Mouse (Mus musculus) spleen, adult 10 weeks (tissue): ENCODE data around the gene Hck. TPM values are rescaled to one million over a fixed set of nuclear protein-coding genes. Genes with fewer than 3 reads are reported as not detected.

ENCODE experiments used
- polyA plus RNA-seq: library from polyadenylated mRNA; stranded (reverse); fragments of 350-450 nt; fragmentation: Illumina TruSeq; extraction: RNeasy Lipid Tissue Mini Kit (QIAGEN cat#74804); gene quantifications from one replicate; pipeline ENCODE4 v1.2.3, GENCODE M21; 2015; ENCODE audit warnings: low replicate concordance; ENCODE audit not compliant: insufficient read depth

Hck gene
- 83.4 TPM for polyA plus RNA-seq

GRCm38 (mm10) chr2:153108313-153109264 is at the start of gene Hck:
Gene Hck (plus strand): TSS chr2:153108468.

GRCm38 (mm10) chr2:153065747-153066508 is 42.3 kb upstream of the Hck start, which contains the start of gene Ccm2l:
Gene Ccm2l (plus strand): TSS chr2:153065955.

GRCm38 (mm10) chr2:153160844-153161683 is 52.8 kb downstream of the Hck start, which contains the start of gene Tm9sf4:
Gene Tm9sf4 (plus strand): TSS chr2:153161303.

Other genes starting within 250 kb of the Hck start
- 0.29 TPM for gene Mylk2, start 197.1 kb upstream of the Hck start, polyA plus RNA-seq
- 2.9 TPM for gene Foxs1, start 175.3 kb upstream of the Hck start, polyA plus RNA-seq
- gene Dusp15, start 156.8 kb upstream of the Hck start, polyA plus RNA-seq, result 0.14 TPM
- 0.14 TPM for gene Ttll9, start 146.0 kb upstream of the Hck start, polyA plus RNA-seq
- gene Pdrg1, start 93.0 kb upstream of the Hck start, polyA plus RNA-seq, result 135 TPM
- gene Xkr7, start 76.6 kb upstream of the Hck start, polyA plus RNA-seq, result not detected
- gene Ccm2l, start 42.5 kb upstream of the Hck start, polyA plus RNA-seq, result 5.1 TPM
- gene Tm9sf4, start 52.8 kb downstream of the Hck start, polyA plus RNA-seq, result 50.7 TPM
- 21.4 TPM for gene Tspyl3, start 117.0 kb downstream of the Hck start, polyA plus RNA-seq
- gene Plagl2, start 133.0 kb downstream of the Hck start, polyA plus RNA-seq, result 21.6 TPM
- gene Pofut1, start 133.1 kb downstream of the Hck start, polyA plus RNA-seq, result 22.9 TPM
- gene Kif3b, start 182.9 kb downstream of the Hck start, polyA plus RNA-seq, result 24.9 TPM
- gene Asxl1, start 237.4 kb downstream of the Hck start, polyA plus RNA-seq, result 40.3 TPM